Mouse (Mus musculus) MEL (cell line): ENCODE results near the gene Usf2. TPM values are rescaled to one million over a fixed set of nuclear protein-coding genes. Genes with fewer than 3 reads are reported as not detected.
A peak's percentile ranks its signal among the peaks of the same experiment; 100 is the strongest.

Experiments used
- DNase-seq: peaks from one replicate; pipeline ENCODE4 v3.0.0; 2011; ENCODE audit warnings: low read depth, low spot score
- H3K27ac ChIP-seq: 2 replicates; pipeline ENCODE4 v1.5.1; 2012; ENCODE audit warnings: low read depth, mild to moderate bottlenecking, control low read depth, low read length, moderate library complexity; ENCODE audit not compliant: control insufficient read depth
- H3K27me3 ChIP-seq, 2 experiments: fragments of 150-350 bp in 1 of 2; sonication (generic) in 1 of 2; 2 replicates each; pipeline ENCODE4 v1.6.1; 2012; ENCODE audit warnings: low read length in 2 of 2, mild to moderate bottlenecking in 2 of 2, improper control_type of control experiment in 1 of 2, moderate library complexity in 1 of 2; ENCODE audit not compliant: insufficient read depth in 2 of 2, control insufficient read depth in 1 of 2
- H3K36me3 ChIP-seq, 2 experiments: 2 replicates each; pipeline ENCODE4 v1.6.1; 2012 to 2014; ENCODE audit warnings: low read length in 2 of 2, improper control_type of control experiment in 1 of 2, inconsistent platforms in 1 of 2, mild to moderate bottlenecking in 1 of 2; ENCODE audit not compliant: insufficient read depth in 2 of 2, control insufficient read depth in 1 of 2
- H3K4me1 ChIP-seq, 2 experiments: fragments of 150-350 bp in 1 of 2; sonication (generic) in 1 of 2; 2 replicates each; pipeline ENCODE4 v1.6.1; 2012; ENCODE audit warnings: low read length in 2 of 2, improper control_type of control experiment in 1 of 2, mild to moderate bottlenecking in 1 of 2; ENCODE audit not compliant: insufficient read depth in 2 of 2, control insufficient read depth in 1 of 2
- H3K4me3 ChIP-seq, 2 experiments: fragments of 150-350 bp in 1 of 2; sonication (generic) in 1 of 2; 2 replicates each; pipeline ENCODE4 v1.5.1; 2012; ENCODE audit warnings: low read depth in 2 of 2, low read length in 2 of 2, mild to moderate bottlenecking in 2 of 2, moderate library complexity in 2 of 2, control low read depth in 1 of 2, improper control_type of control experiment in 1 of 2; ENCODE audit not compliant: control insufficient read depth in 1 of 2, insufficient read depth in 1 of 2
- H3K79me2 ChIP-seq: 2 replicates; pipeline ENCODE4 v1.6.1; 2012; ENCODE audit warnings: mild to moderate bottlenecking, low read length, moderate library complexity; ENCODE audit not compliant: control insufficient read depth, poor library complexity, insufficient read depth
- H3K9ac ChIP-seq: 2 replicates; pipeline ENCODE4 v1.6.1; 2012; ENCODE audit warnings: low read depth, mild to moderate bottlenecking, control low read depth, low read length, moderate library complexity; ENCODE audit not compliant: control insufficient read depth, poor library complexity, severe bottlenecking
- H3K9me3 ChIP-seq: fragments of 150-350 bp; sonication (generic); replicated peaks from 2 replicates; pipeline ENCODE4 v1.6.1; 2012; ENCODE audit warnings: mild to moderate bottlenecking, low read length, improper control_type of control experiment, moderate library complexity; ENCODE audit not compliant: insufficient read depth
- CHD2 ChIP-seq: IDR thresholded peaks from 2 replicates; pipeline ENCODE4 v1.6.1; 2011; ENCODE audit warnings: low read length, improper control_type of control experiment
- GABPA ChIP-seq: IDR thresholded peaks from 2 replicates; pipeline ENCODE4 v1.6.1; 2012; ENCODE audit warnings: low read depth, mild to moderate bottlenecking, inconsistent platforms, low read length, improper control_type of control experiment, moderate library complexity
- GATA1 ChIP-seq: IDR thresholded peaks from 2 replicates; pipeline ENCODE4 v1.6.1; 2011; ENCODE audit warnings: low read depth, low read length, improper control_type of control experiment
- HCFC1 ChIP-seq: IDR thresholded peaks from 2 replicates; pipeline ENCODE4 v1.6.1; 2012; ENCODE audit warnings: low read depth, mild to moderate bottlenecking, inconsistent platforms, low read length, improper control_type of control experiment, moderate library complexity
- MAFK ChIP-seq: IDR thresholded peaks from 2 replicates; pipeline ENCODE4 v1.6.1; 2011; ENCODE audit warnings: low read depth, mild to moderate bottlenecking, low read length, improper control_type of control experiment, borderline replicate concordance
- MXI1 ChIP-seq: IDR thresholded peaks from 2 replicates; pipeline ENCODE4 v1.6.1; 2011; ENCODE audit warnings: mild to moderate bottlenecking, low read depth, low read length, improper control_type of control experiment
- NELFE ChIP-seq: IDR thresholded peaks from 2 replicates; pipeline ENCODE4 v1.6.1; 2011; ENCODE audit warnings: low read depth, low read length, improper control_type of control experiment
- NRF1 ChIP-seq: IDR thresholded peaks from 2 replicates; pipeline ENCODE4 v1.6.1; 2014; ENCODE audit warnings: low read depth, mild to moderate bottlenecking, inconsistent platforms, low read length, improper control_type of control experiment, moderate library complexity; ENCODE audit not compliant: poor library complexity, insufficient read depth, severe bottlenecking
- POLR2A ChIP-seq, 2 experiments: IDR thresholded peaks; 2 replicates each; pipeline ENCODE4 v1.6.1; 2011 to 2012; ENCODE audit warnings: low read length in 2 of 2, mild to moderate bottlenecking in 2 of 2, control low read depth in 1 of 2, improper control_type of control experiment in 1 of 2, low read depth in 1 of 2, moderate library complexity in 1 of 2; ENCODE audit not compliant: control insufficient read depth in 1 of 2, insufficient read depth in 1 of 2, poor library complexity in 1 of 2
- POLR2AphosphoS2 ChIP-seq: IDR thresholded peaks from 2 replicates; pipeline ENCODE4 v1.6.1; 2011; ENCODE audit warnings: low read length, improper control_type of control experiment
- POLR2AphosphoS5 ChIP-seq: IDR thresholded peaks from 2 replicates; pipeline ENCODE4 v1.6.1; 2012; ENCODE audit warnings: low read depth, borderline replicate concordance, mild to moderate bottlenecking, inconsistent platforms, low read length, moderate library complexity, mixed read lengths
- RCOR1 ChIP-seq: IDR thresholded peaks from 2 replicates; pipeline ENCODE4 v1.6.1; 2012; ENCODE audit warnings: low read depth, mild to moderate bottlenecking, inconsistent platforms, low read length, improper control_type of control experiment
- SIN3A ChIP-seq: IDR thresholded peaks from 2 replicates; pipeline ENCODE4 v1.6.1; 2012; ENCODE audit warnings: low read length, improper control_type of control experiment, inconsistent platforms
- SMC3 ChIP-seq: IDR thresholded peaks from 2 replicates; pipeline ENCODE4 v1.6.1; 2011; ENCODE audit warnings: low read depth, low read length, improper control_type of control experiment
- TBP ChIP-seq: IDR thresholded peaks from 2 replicates; pipeline ENCODE4 v1.8.0; 2011; ENCODE audit warnings: low read depth, low read length, improper control_type of control experiment
- TCF12 ChIP-seq: IDR thresholded peaks from 2 replicates; pipeline ENCODE4 v1.6.1; 2014; ENCODE audit warnings: low read depth, mild to moderate bottlenecking, inconsistent platforms, low read length, improper control_type of control experiment, moderate library complexity
- ZC3H11A ChIP-seq: IDR thresholded peaks from 2 replicates; pipeline ENCODE4 v1.6.1; 2012; ENCODE audit warnings: low read depth, mild to moderate bottlenecking, inconsistent platforms, low read length, improper control_type of control experiment
- ZKSCAN1 ChIP-seq: IDR thresholded peaks from 2 replicates; pipeline ENCODE4 v1.6.1; 2012; ENCODE audit warnings: low read depth, mild to moderate bottlenecking, inconsistent platforms, low read length, improper control_type of control experiment, moderate library complexity
- polyA plus RNA-seq, 2 experiments: library from polyadenylated mRNA; stranded (reverse) in 1 of 2; unstranded in 1 of 2; fragments of >175 nt in 1 of 2; fragments of >200 nt in 1 of 2; gene quantifications; 2 replicates each; pipeline versions ENCODE4 v1.2.1 to v1.2.4; 2012; ENCODE audit warnings: low replicate concordance in 2 of 2, low read depth in 1 of 2; ENCODE audit not compliant: insufficient read length in 2 of 2, insufficient read depth in 1 of 2, missing spikeins in 1 of 2
- total RNA-seq: library from RNA; depleted of rRNA; stranded (reverse); fragments of 300-350 nt; gene quantifications from 2 replicates; pipeline ENCODE4 v1.2.3, GENCODE M21; 2012

Gene Usf2
- total and polyA plus RNA-seq, 3 experiments: 43.0 to 144 TPM; not detected in 1

DNA sequence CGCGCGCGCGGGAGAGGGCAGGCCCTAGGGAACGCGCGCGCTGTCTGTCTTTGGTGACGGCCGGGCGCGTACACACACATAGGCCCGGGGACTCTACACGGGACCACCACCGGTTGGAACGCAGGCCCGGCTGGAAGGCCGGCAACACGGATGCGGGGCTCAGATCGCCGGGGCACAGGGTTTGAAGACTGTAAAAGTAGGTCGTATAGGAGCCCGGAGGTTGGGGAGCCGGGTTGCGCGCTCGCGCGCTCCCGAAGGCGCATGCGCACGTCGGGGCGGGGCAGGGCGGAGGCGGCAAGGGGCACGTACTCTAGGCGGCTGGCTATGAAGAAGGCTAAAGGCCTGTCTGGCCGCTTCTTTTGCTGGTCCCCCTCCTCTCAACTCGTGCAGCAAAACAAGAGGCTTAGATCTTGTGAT, 772 bp upstream of the Usf2 start:
- Histone ChIP-seq H3K79me2 (peaks cover 18% of the 10 kb centered on the region), H3K9me3 (no peaks in the 10 kb centered on the region), H3K36me3 (peaks cover 2 to 9% of the 10 kb centered on the region in 2 experiments; a peak in 3 of 4 replicates), H3K27me3 (no peaks in the 10 kb centered on the region), H3K27ac (peak overlapping the region; percentile 90), H3K4me1 (peaks cover 0 to 11% of the 10 kb centered on the region in 2 experiments; a peak in 1 of 4 replicates), H3K4me3 (peak overlapping the region; percentile 77 to 94), H3K9ac (peak overlapping the region; percentile 98)
- peak; percentile 91 for DNase-seq
- TF ChIP-seq TBP (peak; percentile 67; the same call in 1 of the 2 replicates), MAFK (no peak), POLR2A (IDR thresholded peaks at IDR 0.05; ENCODE audit: control insufficient read depth in 1 of 2, insufficient read depth in 1 of 2, low read depth in 1 of 2, low read length in 2 of 2, poor library complexity in 1 of 2) (peak; percentile 64 to 81; a peak in 3 of 4 replicates), NELFE (peak; percentile 64), ZC3H11A (no peak), HCFC1 (peak; percentile 29; the same call in 1 of the 2 replicates), GATA1 (no peak), NRF1 (peak; percentile 83), SMC3 (no peak), CHD2 (no peak), MXI1 (peak; percentile 23; the same call in 1 of the 2 replicates), SIN3A (0 out of 2 replicates have a peak, but pooled peaks have one; percentile 32), GABPA (no peak), POLR2AphosphoS5 (no peak), POLR2AphosphoS2 (peak; percentile 88), TCF12 (no peak), ZKSCAN1 (no peak)

GRCm38 (mm10) chr7:30956357-30956751, 249 bp downstream of the Usf2 start:
- TF ChIP-seq POLR2A (IDR thresholded peaks at IDR 0.05; ENCODE audit: control insufficient read depth in 1 of 2, insufficient read depth in 1 of 2, low read depth in 1 of 2, low read length in 2 of 2, poor library complexity in 1 of 2) (0 out of 4 replicates have a peak, but pooled peaks of 1 of the 2 experiments have one; percentile 12), TBP (no peak), NRF1 (no peak), RCOR1 (no peak)
- Histone ChIP-seq H3K9me3 (no peaks in the 10 kb centered on the region), H3K9ac (peak overlapping the region; percentile 98), H3K4me3 (peak overlapping the region; percentile 85 to 97; a peak in 3 of 4 replicates), H3K36me3 (peaks cover 2 to 9% of the 10 kb centered on the region in 2 experiments), H3K27me3 (no peaks in the 10 kb centered on the region), H3K79me2 (peaks cover 18% of the 10 kb centered on the region), H3K4me1 (peaks cover 0 to 11% of the 10 kb centered on the region in 2 experiments; a peak in 1 of 4 replicates), H3K27ac (peak overlapping the region; percentile 26)
- DNase-seq: no peak
